Mouse (Mus musculus) midbrain, embryonic 11.5 days (tissue): ENCODE results near the gene Gm26558. TPM values are rescaled to one million over a fixed set of nuclear protein-coding genes. Genes with fewer than 3 reads are reported as not detected.
A peak's percentile ranks its signal among the peaks of the same experiment; 100 is the strongest.

Experiments
- ATAC-seq: fragments of 200-750 bp; cut with Nextera tagmentation; 2 replicates; pipeline ENCODE4 v1.8.0; 2017; ENCODE audit warnings: moderate TSS enrichment, moderate library complexity; ENCODE audit not compliant: low FRiP score
- DNase-seq: peaks from one replicate; pipeline ENCODE4 v3.0.0; 2015; ENCODE audit warnings: low spot score; ENCODE audit errors: missing footprints
- H3K27ac ChIP-seq: fragments of 300-500 bp; sonication (generic); 2 replicates; pipeline ENCODE4 v1.5.1; 2014; ENCODE audit warnings: low read depth, low read length
- H3K27me3 ChIP-seq: fragments of 300-500 bp; sonication (generic); 2 replicates; pipeline ENCODE4 v1.6.1; 2014; ENCODE audit warnings: mild to moderate bottlenecking, low read length, moderate library complexity, mixed read lengths; ENCODE audit not compliant: control insufficient read depth, insufficient read depth
- H3K36me3 ChIP-seq: fragments of 300-500 bp; sonication (generic); 2 replicates; pipeline ENCODE4 v1.6.1; 2014; ENCODE audit warnings: mild to moderate bottlenecking, low read length, moderate library complexity, mixed read lengths; ENCODE audit not compliant: control insufficient read depth, insufficient read depth
- H3K4me1 ChIP-seq: fragments of 300-500 bp; sonication (generic); 2 replicates; pipeline ENCODE4 v1.6.1; 2014; ENCODE audit warnings: low read length; ENCODE audit not compliant: control insufficient read depth, insufficient read depth
- H3K4me2 ChIP-seq: fragments of 300-500 bp; sonication (generic); 2 replicates; pipeline ENCODE4 v1.6.1; 2014; ENCODE audit warnings: mild to moderate bottlenecking, moderate library complexity
- H3K4me3 ChIP-seq: fragments of 300-500 bp; sonication (generic); 2 replicates; pipeline ENCODE4 v1.5.1; 2014; ENCODE audit warnings: low read depth, low read length
- H3K9ac ChIP-seq: fragments of 300-500 bp; sonication (generic); 2 replicates; pipeline ENCODE4 v1.6.1; 2014; ENCODE audit warnings: low read length
- H3K9me3 ChIP-seq: fragments of 300-500 bp; sonication (generic); 2 replicates; pipeline ENCODE4 v1.6.1; 2016; ENCODE audit warnings: low read length; ENCODE audit not compliant: control insufficient read depth
- WGBS: fragments of 180-500 bp; shearing (Covaris S2); extraction: QIAGEN DNeasy Blood & Tissue Kit; methylation state at CpG from one replicate; pipeline ENCODE4 v1.1.7; 2014; 5-methylcytosine and 5-hydroxymethylcytosine counted together
- polyA plus RNA-seq: library from polyadenylated mRNA; unstranded; fragments of >200 nt; fragmentation: Nextera tagmentation; extraction: Ambion mirVana; gene quantifications from 2 replicates; pipeline ENCODE4 v1.2.1, GENCODE M21; 2014

Gm26558 gene
- polyA plus RNA-seq, 1 experiment from 2014 or later: 4.1 TPM

GRCm38 (mm10) chr2:70688454-70689078 lies 26.7 kb upstream of the Gm26558 start:
- Histone ChIP-seq H3K36me3 (peaks cover 13% of the 10 kb centered on the region), H3K9ac (no peak overlapping the region), H3K27ac (no peak overlapping the region), H3K4me3 (no peak overlapping the region), H3K4me1 (no peaks in the 10 kb centered on the region), H3K4me2 (no peak overlapping the region), H3K9me3 (no peaks in the 10 kb centered on the region), H3K27me3 (no peaks in the 10 kb centered on the region)
- DNase-seq (no peak), ATAC-seq (no peak)
- WGBS: 93% methylated on average over 21 of the region's 21 CpGs

- Histone ChIP-seq H3K4me1 (no peaks in the 10 kb centered on the region), H3K36me3 (peaks cover 10% of the 10 kb centered on the region; the same call in 1 of the 2 replicates), H3K4me3 (no peak overlapping the region), H3K9me3 (no peaks in the 10 kb centered on the region), H3K9ac (no peak overlapping the region), H3K4me2 (no peak overlapping the region), H3K27me3 (no peaks in the 10 kb centered on the region), H3K27ac (no peak overlapping the region)
- WGBS: 94% methylated on average over 2 of the region's 2 CpGs
- no peak for ATAC-seq
- no peak for DNase-seq
Measured at GRCm38 (mm10) chr2:70682324-70682723, 20.4 kb upstream of the Gm26558 start.

GRCm38 (mm10) chr2:70673445-70674126 lies 11.7 kb upstream of the Gm26558 start:
- 89% methylated on average over 7 of the region's 7 CpGs for WGBS
- ATAC-seq (no peak), DNase-seq (peak; percentile 85)
- Histone ChIP-seq H3K27ac (no peak overlapping the region), H3K9ac (no peak overlapping the region), H3K4me3 (no peak overlapping the region), H3K4me2 (no peak overlapping the region), H3K36me3 (0 out of 2 replicates have a peak, but pooled peaks cover 5% of the 10 kb centered on the region), H3K4me1 (no peaks in the 10 kb centered on the region), H3K27me3 (no peaks in the 10 kb centered on the region), H3K9me3 (no peaks in the 10 kb centered on the region)

GRCm38 (mm10) chr2:70672476-70672875 lies 10.6 kb upstream of the Gm26558 start:
- 94% methylated on average over 2 of the region's 2 CpGs for whole genome bisulfite sequencing
- H3K4me3 ChIP-seq: no peak overlapping the region
- no peak for DNase-seq
- no peaks in the 10 kb centered on the region for H3K27me3 ChIP-seq
- ATAC-seq: no peak
- H3K27ac ChIP-seq: no peak overlapping the region
- H3K36me3 ChIP-seq: no peaks in the 10 kb centered on the region
- H3K4me2 ChIP-seq: no peak overlapping the region
- H3K4me1 ChIP-seq: no peaks in the 10 kb centered on the region
- no peaks in the 10 kb centered on the region for H3K9me3 ChIP-seq
- H3K9ac ChIP-seq: no peak overlapping the region

- no peaks in the 10 kb centered on the region for H3K4me1 ChIP-seq
- DNase-seq (no peak), ATAC-seq (no peak)
- no peak overlapping the region for H3K4me2 ChIP-seq
- no peaks in the 10 kb centered on the region for H3K9me3 ChIP-seq
- H3K9ac ChIP-seq: no peak overlapping the region
- no peak overlapping the region for H3K4me3 ChIP-seq
- no peak overlapping the region for H3K27ac ChIP-seq
- 77% methylated on average over 2 of the region's 2 CpGs for WGBS
- H3K36me3 ChIP-seq: no peaks in the 10 kb centered on the region
- no peaks in the 10 kb centered on the region for H3K27me3 ChIP-seq
Measured at GRCm38 (mm10) chr2:70669896-70670295, 8.0 kb upstream of the Gm26558 start.

GRCm38 (mm10) chr2:70669241-70669640 lies 7.3 kb upstream of the Gm26558 start:
- 73% methylated on average over 2 of the region's 2 CpGs for WGBS
- no peaks in the 10 kb centered on the region for H3K36me3 ChIP-seq
- no peaks in the 10 kb centered on the region for H3K4me1 ChIP-seq
- no peak for ATAC-seq
- no peak for DNase-seq
- H3K4me2 ChIP-seq: no peak overlapping the region
- no peak overlapping the region for H3K27ac ChIP-seq
- H3K9ac ChIP-seq: no peak overlapping the region
- no peak overlapping the region for H3K4me3 ChIP-seq
- no peaks in the 10 kb centered on the region for H3K9me3 ChIP-seq
- H3K27me3 ChIP-seq: no peaks in the 10 kb centered on the region

- no peak overlapping the region for H3K4me3 ChIP-seq
- no peak overlapping the region for H3K27ac ChIP-seq
- ATAC-seq: no peak
- no peaks in the 10 kb centered on the region for H3K27me3 ChIP-seq
- H3K4me2 ChIP-seq: no peak overlapping the region
- H3K36me3 ChIP-seq: no peaks in the 10 kb centered on the region
- WGBS: 94% methylated on average over 7 of the region's 7 CpGs
- peaks cover 7% of the 10 kb centered on the region for H3K4me1 ChIP-seq
- no peak for DNase-seq
- H3K9ac ChIP-seq: no peak overlapping the region
- H3K9me3 ChIP-seq: no peaks in the 10 kb centered on the region
Measured at GRCm38 (mm10) chr2:70667016-70667415, 5.1 kb upstream of the Gm26558 start.

GRCm38 (mm10) chr2:70663764-70664163 lies 1.9 kb upstream of the Gm26558 start:
- Histone ChIP-seq H3K4me1 (peaks cover 7% of the 10 kb centered on the region), H3K27me3 (no peaks in the 10 kb centered on the region), H3K9me3 (no peaks in the 10 kb centered on the region), H3K4me2 (no peak overlapping the region), H3K27ac (no peak overlapping the region), H3K36me3 (no peaks in the 10 kb centered on the region), H3K4me3 (no peak overlapping the region), H3K9ac (no peak overlapping the region)
- DNase-seq (no peak), ATAC-seq (no peak)
- WGBS: 81% methylated on average over 5 of the region's 5 CpGs

- Histone ChIP-seq H3K36me3 (no peaks in the 10 kb centered on the region), H3K4me2 (peak within 1 kb of the TSS; percentile 80), H3K9me3 (no peaks in the 10 kb centered on the region), H3K4me3 (peak within 1 kb of the TSS; percentile 72), H3K4me1 (peaks cover 7% of the 10 kb centered on the region), H3K27ac (peak within 1 kb of the TSS; percentile 74), H3K9ac (peak within 1 kb of the TSS; percentile 86), H3K27me3 (no peaks in the 10 kb centered on the region)
- ATAC-seq: peak; percentile 97
- DNase-seq: peak; percentile 100
- WGBS: 1% methylated on average over 62 of the region's 64 CpGs
Measured at GRCm38 (mm10) chr2:70660887-70661714, 807 bp downstream of the Gm26558 start, which contains the start of gene Gorasp2. TSS of gene Gorasp2 (plus strand) at chr2:70661576.
